Comparison of ENCODE assay signal across 16 mouse cellular contexts in the genomic region with DNA sequence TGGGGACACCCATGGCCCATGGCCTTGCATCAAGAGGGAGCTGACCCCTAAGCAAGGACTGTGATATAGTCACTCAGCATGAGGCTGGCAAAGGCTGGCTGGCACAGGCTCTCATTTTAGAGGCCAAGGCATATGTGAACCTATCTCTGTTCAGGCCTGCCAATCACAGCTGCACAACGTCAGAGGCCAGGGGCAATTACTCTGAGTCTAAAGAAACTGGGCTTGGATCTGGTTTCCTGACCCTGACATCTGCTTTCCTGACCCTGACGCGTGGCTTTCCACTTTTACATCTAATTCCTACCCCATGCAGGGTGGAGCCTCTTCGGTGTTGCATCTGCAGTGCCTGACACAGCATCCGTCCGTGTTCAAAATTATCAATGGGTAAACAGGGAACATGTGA.
DNase-seq lines count a peak whose midpoint lies in the region; ATAC-seq lines count a peak whose summit lies in the region.
"Had no signal": no experiment of that assay in that cellular context is flagged by ENCODE, and none has a peak within 500 bp of the region (broad histone marks: within the 10 kb centered on the region; RNA-seq: fewer than 3 reads in every experiment).

No protein-coding gene starts in this region.

- no peaks in the 10 kb centered on the region for H3K4me1 ChIP-seq in forebrain, embryonic 14.5 days (ENCODE audit: control insufficient read depth, insufficient read depth, low read length)
- H3K4me1 ChIP-seq in forebrain, embryonic 16.5 days (replicated peaks; ENCODE audit: control insufficient read depth, insufficient read depth, low read length): peaks cover 16% of the 10 kb centered on the region; the same call in 1 of the 2 replicates
- peaks cover 5% of the 10 kb centered on the region; the same call in 1 of the 2 replicates for H3K4me1 ChIP-seq in midbrain, embryonic 13.5 days (replicated peaks)
- H3K4me1 ChIP-seq in midbrain, embryonic 16.5 days (ENCODE audit: control insufficient read depth, insufficient read depth, low read length): no peaks in the 10 kb centered on the region
- H3K4me1 ChIP-seq in hindbrain, embryonic 15.5 days (replicated peaks): no peaks in the 10 kb centered on the region; the same call in 1 of the 2 replicates

- no peaks in the 10 kb centered on the region for H3K36me3 ChIP-seq in forebrain, embryonic 14.5 days (ENCODE audit: control insufficient read depth, insufficient read depth, low read length)
- no peaks in the 10 kb centered on the region for H3K36me3 ChIP-seq in forebrain, embryonic 16.5 days (ENCODE audit: control insufficient read depth, insufficient read depth)
- no peaks in the 10 kb centered on the region for H3K36me3 ChIP-seq in midbrain, embryonic 13.5 days
- H3K36me3 ChIP-seq in midbrain, embryonic 16.5 days (ENCODE audit: control insufficient read depth, insufficient read depth, low read length): no peaks in the 10 kb centered on the region
- no peaks in the 10 kb centered on the region for H3K36me3 ChIP-seq in hindbrain, embryonic 15.5 days
- H3K36me3 ChIP-seq: heart, embryonic 15.5 days; liver, embryonic 13.5 days had no signal

- no peak overlapping the region for H3K27ac ChIP-seq in forebrain, embryonic 14.5 days (ENCODE audit: low read depth, low read length)
- no peak overlapping the region for H3K27ac ChIP-seq in forebrain, embryonic 16.5 days (ENCODE audit: low read length)
- H3K27ac ChIP-seq in midbrain, embryonic 13.5 days: no peak overlapping the region
- H3K27ac ChIP-seq in midbrain, embryonic 16.5 days (ENCODE audit: low read length): no peak overlapping the region
- H3K27ac ChIP-seq in hindbrain, embryonic 15.5 days (replicated peaks): no peak overlapping the region
- H3K27ac ChIP-seq: heart, embryonic 15.5 days; liver, embryonic 13.5 days had no signal

- no peak for DNase-seq in forebrain, embryonic 14.5 days (ENCODE audit: low spot score)
- DNase-seq in gastrocnemius, adult 18-20 months (ENCODE audit: low spot score): no peak
- DNase-seq in kidney, postnatal 10 days: no peak
- DNase-seq: cerebellum, adult 9-10 months; gastrocnemius, postnatal 25 days; kidney, postnatal 36 days; liver, embryonic 13.5 days; right cerebral cortex, postnatal 4 days; thymus, postnatal 14 days had no signal

- no peaks in the 10 kb centered on the region for H3K27me3 ChIP-seq in forebrain, embryonic 14.5 days (replicated peaks; ENCODE audit: control insufficient read depth, insufficient read depth, low read length)
- H3K27me3 ChIP-seq in forebrain, embryonic 16.5 days (replicated peaks; ENCODE audit: control insufficient read depth, insufficient read depth, low read length): no peaks in the 10 kb centered on the region
- H3K27me3 ChIP-seq in midbrain, embryonic 13.5 days: no peaks in the 10 kb centered on the region
- H3K27me3 ChIP-seq in midbrain, embryonic 16.5 days (ENCODE audit: control insufficient read depth, insufficient read depth, low read depth, low read length): no peaks in the 10 kb centered on the region
- H3K27me3 ChIP-seq in hindbrain, embryonic 15.5 days: no peaks in the 10 kb centered on the region
- H3K27me3 ChIP-seq: heart, embryonic 15.5 days; liver, embryonic 13.5 days had no signal

- ATAC-seq in forebrain, embryonic 14.5 days: peak; percentile 40; the same call in 1 of the 2 replicates
- no peak for ATAC-seq in forebrain, embryonic 16.5 days
- ATAC-seq in midbrain, embryonic 13.5 days: peak; percentile 37; the same call in 1 of the 2 replicates
- no peak for ATAC-seq in midbrain, embryonic 16.5 days
- peak; percentile 55; the same call in 1 of the 2 replicates for ATAC-seq in hindbrain, embryonic 15.5 days (ENCODE audit: low FRiP score, low read depth)
- ATAC-seq: inflammation-experienced regulatory T-cells, adult 6 months had no signal

- H3K4me2 ChIP-seq in forebrain, embryonic 14.5 days (ENCODE audit: low read length): no peak overlapping the region
- no peak overlapping the region for H3K4me2 ChIP-seq in forebrain, embryonic 16.5 days (ENCODE audit: low read length)
- no peak overlapping the region for H3K4me2 ChIP-seq in midbrain, embryonic 13.5 days (replicated peaks)
- no peak overlapping the region for H3K4me2 ChIP-seq in midbrain, embryonic 16.5 days (ENCODE audit: low read length)
- no peak overlapping the region for H3K4me2 ChIP-seq in hindbrain, embryonic 15.5 days
- H3K4me2 ChIP-seq: heart, embryonic 15.5 days; liver, embryonic 13.5 days had no signal

- H3K9me3 ChIP-seq in forebrain, embryonic 14.5 days (replicated peaks; ENCODE audit: control insufficient read depth, low read length): no peaks in the 10 kb centered on the region
- H3K9me3 ChIP-seq in forebrain, embryonic 16.5 days (ENCODE audit: control insufficient read depth, low read length): no peaks in the 10 kb centered on the region
- H3K9me3 ChIP-seq in midbrain, embryonic 13.5 days: no peaks in the 10 kb centered on the region
- no peaks in the 10 kb centered on the region for H3K9me3 ChIP-seq in midbrain, embryonic 16.5 days (replicated peaks; ENCODE audit: control insufficient read depth, low read length, poor library complexity, severe bottlenecking)
- H3K9me3 ChIP-seq in hindbrain, embryonic 15.5 days: no peaks in the 10 kb centered on the region
- H3K9me3 ChIP-seq: heart, embryonic 15.5 days; liver, embryonic 13.5 days had no signal

- no peak overlapping the region for H3K9ac ChIP-seq in forebrain, embryonic 14.5 days (ENCODE audit: low read length)
- no peak overlapping the region for H3K9ac ChIP-seq in forebrain, embryonic 16.5 days (replicated peaks; ENCODE audit: low read depth, low read length)
- H3K9ac ChIP-seq in midbrain, embryonic 13.5 days (replicated peaks): no peak overlapping the region
- H3K9ac ChIP-seq in midbrain, embryonic 16.5 days (ENCODE audit: low read depth, low read length): no peak overlapping the region
- H3K9ac ChIP-seq in hindbrain, embryonic 15.5 days: no peak overlapping the region
- H3K9ac ChIP-seq: heart, embryonic 15.5 days; liver, embryonic 13.5 days had no signal

- 74% methylated on average over 6 of the region's 6 CpGs for WGBS in forebrain, embryonic 14.5 days
- WGBS in forebrain, embryonic 16.5 days: 63% methylated on average over 6 of the region's 6 CpGs
- WGBS in midbrain, embryonic 13.5 days: 65% methylated on average over 6 of the region's 6 CpGs
- 46% methylated on average over 6 of the region's 6 CpGs for WGBS in midbrain, embryonic 16.5 days
- 48% methylated on average over 6 of the region's 6 CpGs for WGBS in hindbrain, embryonic 15.5 days

- no peak overlapping the region for H3K4me3 ChIP-seq in forebrain, embryonic 14.5 days (ENCODE audit: low read depth, low read length)
- H3K4me3 ChIP-seq in forebrain, embryonic 16.5 days (replicated peaks; ENCODE audit: low read length): no peak overlapping the region
- no peak overlapping the region for H3K4me3 ChIP-seq in midbrain, embryonic 13.5 days (replicated peaks)
- H3K4me3 ChIP-seq in midbrain, embryonic 16.5 days (ENCODE audit: low read depth, low read length): no peak overlapping the region
- no peak overlapping the region for H3K4me3 ChIP-seq in hindbrain, embryonic 15.5 days
- H3K4me3 ChIP-seq: erythroblast, embryonic 14.5 days; heart, embryonic 15.5 days; liver, embryonic 13.5 days had no signal

Comparison
In these comparisons a context has a peak if more than half of its experiments do, and no peak if none do; other contexts are left out.
1. ATAC-seq: peak in forebrain, embryonic 14.5 days (single experiment), midbrain, embryonic 13.5 days (single experiment) and hindbrain, embryonic 15.5 days (single experiment); none in forebrain, embryonic 16.5 days (single experiment) and midbrain, embryonic 16.5 days (single experiment).